Mouse (Mus musculus): ENCODE data around the gene Sf3b4.
A peak's percentile ranks its signal among the peaks of the same experiment; 100 is the strongest.
"Not testable (repeated sequence)": the region's sequence is repeated elsewhere in the genome, so short reads cannot be mapped to it uniquely, and the experiment has no call there.

Gene Sf3b4

GRCm38 (mm10) chr3:96175251-96175650 is 3.1 kb downstream of the Sf3b4 start:
- DNase-seq = no peak

GRCm38 (mm10) chr3:96178427-96178826 is 6.3 kb downstream of the Sf3b4 start:
- DNase-seq = no peak

GRCm38 (mm10) chr3:96178902-96179301 is 6.8 kb downstream of the Sf3b4 start:
- no peak for DNase-seq

GRCm38 (mm10) chr3:96179531-96179930 is 7.4 kb downstream of the Sf3b4 start:
- peak; percentile 52 to 76 for DNase-seq

- DNase-seq = peak; percentile 90 to 95
Measured at GRCm38 (mm10) chr3:96180727-96181477, 8.8 kb downstream of the Sf3b4 start, which contains the start of gene Sv2a. Gene Sv2a, plus strand, starts transcription at chr3:96181151.

- peak; percentile 59 to 72 for DNase-seq
Measured at GRCm38 (mm10) chr3:96181510-96182381, 9.6 kb downstream of the Sf3b4 start.

- peak; percentile 49 to 55 for DNase-seq
Measured at GRCm38 (mm10) chr3:96182382-96182776, 10.2 kb downstream of the Sf3b4 start.

- no peak for DNase-seq
Measured at GRCm38 (mm10) chr3:96192977-96193376, 20.8 kb downstream of the Sf3b4 start.

- DNase-seq = no peak
Measured at GRCm38 (mm10) chr3:96194966-96195365, 22.8 kb downstream of the Sf3b4 start.

GRCm38 (mm10) chr3:96195616-96196313 is 23.6 kb downstream of the Sf3b4 start:
- DNase-seq = peak in 1 of 2 experiments; percentile 60

- DNase-seq = no peak
Measured at GRCm38 (mm10) chr3:96196437-96197128, 24.5 kb downstream of the Sf3b4 start.

GRCm38 (mm10) chr3:96197129-96197749 is 25.1 kb downstream of the Sf3b4 start:
- DNase-seq = peak; percentile 91 to 93

GRCm38 (mm10) chr3:96198181-96198580 is 26.0 kb downstream of the Sf3b4 start:
- no peak for DNase-seq

GRCm38 (mm10) chr3:96198601-96199251 is 26.6 kb downstream of the Sf3b4 start:
- DNase-seq = not testable (repeated sequence)

- DNase-seq = no peak
Measured at GRCm38 (mm10) chr3:96199731-96200130, 27.6 kb downstream of the Sf3b4 start.

- no peak for DNase-seq
Measured at GRCm38 (mm10) chr3:96207819-96208218, 35.7 kb downstream of the Sf3b4 start.

GRCm38 (mm10) chr3:96209242-96209641 is 37.1 kb downstream of the Sf3b4 start:
- peak in 1 of 2 experiments; percentile 46 for DNase-seq

- DNase-seq = peak; percentile 51 to 60
Measured at GRCm38 (mm10) chr3:96219191-96219641, 47.1 kb downstream of the Sf3b4 start.

GRCm38 (mm10) chr3:96219661-96220130 is 47.6 kb downstream of the Sf3b4 start, which contains the start of the genes Bola1 and Hist2h2ab:
Gene Bola1, minus strand, starts transcription at chr3:96219709.
Gene Hist2h2ab, plus strand, starts transcription at chr3:96219865.
- DNase-seq = peak; percentile 79 to 87

GRCm38 (mm10) chr3:96220131-96220764 is 48.1 kb downstream of the Sf3b4 start:
- peak in 1 of 2 experiments; percentile 83 for DNase-seq
